Mouse (Mus musculus): ENCODE data around the gene Cd83. TPM values are rescaled to one million over a fixed set of nuclear protein-coding genes. Genes with fewer than 3 reads are reported as not detected.

Cd83 gene
- 0.31 and 0.38 TPM in 2 replicates for polyA plus RNA-seq (2012; rRNA removed)

DNA sequence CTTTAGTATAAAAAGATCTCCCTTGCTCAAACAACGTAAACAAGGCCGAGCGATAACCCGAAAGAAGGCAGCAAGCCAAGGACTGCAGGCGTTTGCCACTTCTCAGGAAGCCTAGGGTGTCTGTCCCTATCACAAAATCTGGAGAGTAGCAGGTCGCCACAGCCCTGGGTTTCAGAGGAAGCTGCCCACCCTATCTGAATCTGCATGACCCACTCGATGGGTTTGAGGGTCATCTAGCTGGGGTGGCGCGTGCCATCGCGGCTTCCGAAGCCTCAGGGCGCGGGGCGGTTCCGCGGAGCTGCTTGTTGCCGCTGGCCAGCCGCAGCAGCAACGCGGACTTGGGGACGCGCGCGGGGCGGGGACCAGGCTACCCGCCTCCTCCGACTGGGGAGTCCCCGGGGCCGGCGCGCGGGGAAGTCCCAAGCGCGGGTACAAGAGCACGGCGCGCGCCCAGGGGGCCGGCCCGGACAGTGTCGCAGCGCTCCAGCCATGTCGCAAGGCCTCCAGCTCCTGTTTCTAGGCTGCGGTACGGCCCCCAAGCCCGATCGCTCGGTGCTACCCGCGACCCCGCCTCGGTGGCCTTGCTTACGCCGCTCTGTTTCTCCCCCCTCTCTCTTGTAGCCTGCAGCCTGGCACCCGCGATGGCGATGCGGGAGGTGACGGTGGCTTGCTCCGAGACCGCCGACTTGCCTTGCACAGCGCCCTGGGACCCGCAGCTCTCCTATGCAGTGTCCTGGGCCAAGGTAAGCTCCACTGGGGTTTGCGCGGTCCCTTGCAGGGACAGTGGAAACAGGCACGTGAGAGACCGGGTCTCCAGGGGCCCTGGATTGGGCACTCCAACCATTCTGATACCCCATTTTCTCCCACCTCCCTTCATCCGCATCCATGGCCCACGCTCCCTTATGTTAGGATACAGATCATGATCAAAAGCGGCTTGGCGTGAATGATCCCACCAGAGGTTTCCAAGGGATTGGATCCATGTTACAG is at the start of gene Cd83:
TSS of gene Cd83 (plus strand) at position 51 of the 987 bp plus-strand sequence.

Other genes with a start within 250 kb of the Cd83 start
- gene Mcur1, start 224.6 kb upstream of the Cd83 start, polyA plus RNA-seq (2012; rRNA removed): 3.7 and 4.2 TPM in 2 replicates
- gene Rnf182, start 169.1 kb upstream of the Cd83 start, polyA plus RNA-seq (2012; rRNA removed): 0.03 and 0.11 TPM in 2 replicates

Measured in liver, embryonic 14 days (tissue).